Mouse (Mus musculus) heart, embryonic 14.5 days (tissue): ENCODE data around the gene Dhrs4. TPM values are rescaled to one million over a fixed set of nuclear protein-coding genes. Genes with fewer than 3 reads are reported as not detected.

Source experiments
- ATAC-seq: fragments of 200-750 bp; cut with Nextera tagmentation; 2 replicates; pipeline ENCODE4 v1.8.0; 2017; ENCODE audit warnings: low read depth, moderate TSS enrichment; ENCODE audit not compliant: insufficient number of reproducible peaks, insufficient read depth, low FRiP score
- H3K27ac ChIP-seq, 2 experiments: fragments of 200-500 bp in 1 of 2; fragments of 300-500 bp in 1 of 2; sonication (generic) in 1 of 2; replicated peaks in 1 of 2; 2 replicates each; pipeline ENCODE4 v1.5.1; 2012 to 2014; ENCODE audit warnings: low read depth in 2 of 2, low read length in 2 of 2, control low read depth in 1 of 2, mild to moderate bottlenecking in 1 of 2, mixed read lengths in 1 of 2; ENCODE audit not compliant: control insufficient read depth in 1 of 2, insufficient read depth in 1 of 2
- H3K27me3 ChIP-seq: fragments of 300-500 bp; sonication (generic); 2 replicates; pipeline ENCODE4 v1.6.1; 2014; ENCODE audit warnings: mild to moderate bottlenecking, low read length, control low read depth; ENCODE audit not compliant: control insufficient read depth, insufficient read depth
- H3K36me3 ChIP-seq: fragments of 300-500 bp; sonication (generic); 2 replicates; pipeline ENCODE4 v1.6.1; 2014; ENCODE audit warnings: mild to moderate bottlenecking, control low read depth, low read length, mixed read lengths; ENCODE audit not compliant: control insufficient read depth, insufficient read depth
- H3K4me1 ChIP-seq, 2 experiments: fragments of 200-500 bp in 1 of 2; fragments of 300-500 bp in 1 of 2; sonication (generic) in 1 of 2; 2 replicates each; pipeline ENCODE4 v1.6.1; 2012 to 2014; ENCODE audit warnings: low read length in 2 of 2, control low read depth in 1 of 2, mixed read lengths in 1 of 2; ENCODE audit not compliant: control insufficient read depth in 2 of 2, insufficient read depth in 2 of 2
- H3K4me2 ChIP-seq: fragments of 300-500 bp; sonication (generic); 2 replicates; pipeline ENCODE4 v1.6.1; 2014; ENCODE audit warnings: mild to moderate bottlenecking, low read length
- H3K4me3 ChIP-seq, 2 experiments: fragments of 200-500 bp in 1 of 2; fragments of 300-500 bp in 1 of 2; sonication (generic) in 1 of 2; 2 replicates each; pipeline ENCODE4 v1.5.1; 2012 to 2014; ENCODE audit warnings: low read length in 2 of 2, mild to moderate bottlenecking in 2 of 2, control low read depth in 1 of 2, low read depth in 1 of 2, moderate library complexity in 1 of 2; ENCODE audit not compliant: control insufficient read depth in 1 of 2, insufficient read depth in 1 of 2
- H3K9ac ChIP-seq: fragments of 300-500 bp; sonication (generic); 2 replicates; pipeline ENCODE4 v1.6.1; 2014; ENCODE audit warnings: mild to moderate bottlenecking, low read length
- H3K9me3 ChIP-seq: fragments of 300-500 bp; sonication (generic); 2 replicates; pipeline ENCODE4 v1.6.1; 2016; ENCODE audit warnings: low read length, control low read depth; ENCODE audit not compliant: control insufficient read depth
- WGBS: fragments of 180-500 bp; shearing (Covaris S2); extraction: QIAGEN DNeasy Blood & Tissue Kit; methylation state at CpG from one replicate; pipeline ENCODE4 v1.1.7; 2014; 5-methylcytosine and 5-hydroxymethylcytosine counted together
- polyA plus RNA-seq: library from polyadenylated mRNA; unstranded; fragments of >200 nt; fragmentation: Nextera tagmentation; extraction: Ambion mirVana; gene quantifications from 2 replicates; pipeline ENCODE4 v1.2.1, GENCODE M21; 2014

Gene Dhrs4
- polyA plus RNA-seq, 1 experiment from 2014 or later = 43.4 TPM

DNA sequence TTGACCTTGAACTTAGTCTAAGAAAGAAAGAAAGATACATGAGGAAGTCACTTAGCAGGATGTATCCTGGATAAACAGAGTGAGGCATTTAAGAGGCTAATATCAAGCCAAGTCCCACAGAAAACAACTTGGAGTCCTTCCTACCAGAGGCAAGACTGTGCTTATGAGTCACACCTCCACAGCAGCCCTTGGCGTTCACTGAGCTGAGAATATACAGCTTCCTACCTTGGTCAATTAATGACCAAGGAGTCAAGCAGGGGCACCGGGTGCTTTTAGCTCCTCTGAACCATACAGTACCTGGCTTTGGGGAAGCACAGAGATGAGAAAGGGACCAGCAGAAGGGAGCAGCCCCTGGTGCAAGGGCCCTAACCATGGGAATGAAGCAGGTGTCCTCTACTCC lies 9.5 kb upstream of the Dhrs4 start:
- 76% methylated on average over 2 of the region's 2 CpGs for WGBS
- no peak overlapping the region for H3K9ac ChIP-seq
- no peak overlapping the region for H3K4me2 ChIP-seq
- 0 out of 2 replicates have a peak, but pooled peaks cover 4% of the 10 kb centered on the region for H3K27me3 ChIP-seq
- no peaks in the 10 kb centered on the region for H3K4me1 ChIP-seq
- H3K27ac ChIP-seq = no peak overlapping the region
- ATAC-seq = no peak
- H3K9me3 ChIP-seq = no peaks in the 10 kb centered on the region
- H3K36me3 ChIP-seq = no peaks in the 10 kb centered on the region
- H3K4me3 ChIP-seq = no peak overlapping the region

DNA sequence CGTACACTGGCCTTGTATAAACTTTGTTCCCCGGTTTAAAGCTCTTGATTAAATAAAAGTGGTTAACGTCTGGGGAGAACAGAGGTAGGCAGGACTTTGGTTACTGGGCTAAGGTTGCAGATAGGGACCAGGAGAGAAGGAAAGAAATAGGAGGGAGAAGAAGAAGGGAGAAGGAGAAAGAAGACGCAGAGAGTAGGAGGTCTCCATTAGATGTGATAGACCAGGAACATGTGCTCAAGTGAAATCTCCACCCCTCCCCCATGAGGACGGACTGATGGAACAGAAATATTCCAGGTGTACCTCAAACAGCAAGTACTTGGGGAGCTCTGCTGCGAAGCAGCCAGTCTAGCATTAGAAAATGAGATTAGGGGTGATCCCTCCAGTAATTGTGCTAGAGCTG lies 8.7 kb upstream of the Dhrs4 start:
- 0 out of 2 replicates have a peak, but pooled peaks cover 4% of the 10 kb centered on the region for H3K27me3 ChIP-seq
- no peaks in the 10 kb centered on the region for H3K9me3 ChIP-seq
- 88% methylated on average over 6 of the region's 6 CpGs for WGBS
- no peak for ATAC-seq
- no peak overlapping the region for H3K27ac ChIP-seq
- H3K4me2 ChIP-seq = no peak overlapping the region
- H3K36me3 ChIP-seq = no peaks in the 10 kb centered on the region
- H3K4me3 ChIP-seq = no peak overlapping the region
- no peaks in the 10 kb centered on the region for H3K4me1 ChIP-seq
- H3K9ac ChIP-seq = no peak overlapping the region

DNA sequence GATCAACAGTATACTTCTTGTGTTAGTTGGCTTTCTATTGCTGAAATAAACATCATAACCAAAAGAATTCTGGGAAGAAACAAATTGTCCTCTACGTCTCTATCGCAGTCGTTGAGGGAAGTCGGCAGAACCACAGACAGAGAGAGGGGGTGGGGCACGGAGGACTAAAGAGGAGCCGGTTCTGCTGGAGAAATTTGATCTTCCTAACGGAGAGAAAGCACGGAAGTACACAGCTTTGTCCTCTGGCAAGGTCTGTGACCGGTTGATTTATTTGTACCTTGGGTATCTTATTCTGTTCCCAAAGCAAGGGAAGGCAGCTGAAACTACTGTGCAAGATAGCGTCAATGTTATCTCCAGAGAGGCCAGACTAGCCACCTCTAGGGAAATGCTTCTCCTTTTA lies 7.8 kb upstream of the Dhrs4 start:
- WGBS = 5% methylated on average over 10 of the region's 10 CpGs
- H3K9ac ChIP-seq = no peak overlapping the region
- H3K27me3 ChIP-seq = 0 out of 2 replicates have a peak, but pooled peaks cover 3% of the 10 kb centered on the region
- no peak overlapping the region for H3K4me3 ChIP-seq
- no peak overlapping the region for H3K27ac ChIP-seq
- H3K4me1 ChIP-seq = no peaks in the 10 kb centered on the region
- H3K4me2 ChIP-seq = peak overlapping the region; percentile 31
- ATAC-seq = no peak
- no peaks in the 10 kb centered on the region for H3K36me3 ChIP-seq
- no peaks in the 10 kb centered on the region for H3K9me3 ChIP-seq

DNA sequence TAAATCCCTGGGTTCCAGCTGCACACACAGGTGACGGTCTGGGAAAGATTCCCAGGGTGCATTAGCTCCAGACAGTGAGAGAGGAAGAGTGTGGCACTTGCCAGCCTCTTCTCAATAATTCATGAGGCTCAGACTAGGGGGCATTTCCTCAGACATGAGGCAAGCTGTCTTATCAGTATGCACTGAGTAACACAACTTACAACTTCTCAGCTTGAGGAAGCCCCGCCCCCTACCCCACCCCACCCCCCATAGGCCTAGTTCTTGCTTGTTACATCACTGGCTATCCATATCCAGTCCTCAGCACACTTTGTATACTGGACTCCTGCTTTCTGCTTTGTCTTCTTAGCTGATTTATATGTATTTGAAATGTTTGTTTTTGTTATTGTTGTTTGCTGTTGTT lies 2.9 kb upstream of the Dhrs4 start:
- no peaks in the 10 kb centered on the region for H3K9me3 ChIP-seq
- 53% methylated on average over 2 of the region's 2 CpGs for whole genome bisulfite sequencing
- ATAC-seq = no peak
- peaks cover under 1% of the 10 kb centered on the region for H3K36me3 ChIP-seq
- H3K4me3 ChIP-seq = no peak overlapping the region
- no peaks in the 10 kb centered on the region for H3K4me1 ChIP-seq
- H3K27me3 ChIP-seq = no peaks in the 10 kb centered on the region
- no peak overlapping the region for H3K9ac ChIP-seq
- no peak overlapping the region for H3K4me2 ChIP-seq
- no peak overlapping the region for H3K27ac ChIP-seq

DNA sequence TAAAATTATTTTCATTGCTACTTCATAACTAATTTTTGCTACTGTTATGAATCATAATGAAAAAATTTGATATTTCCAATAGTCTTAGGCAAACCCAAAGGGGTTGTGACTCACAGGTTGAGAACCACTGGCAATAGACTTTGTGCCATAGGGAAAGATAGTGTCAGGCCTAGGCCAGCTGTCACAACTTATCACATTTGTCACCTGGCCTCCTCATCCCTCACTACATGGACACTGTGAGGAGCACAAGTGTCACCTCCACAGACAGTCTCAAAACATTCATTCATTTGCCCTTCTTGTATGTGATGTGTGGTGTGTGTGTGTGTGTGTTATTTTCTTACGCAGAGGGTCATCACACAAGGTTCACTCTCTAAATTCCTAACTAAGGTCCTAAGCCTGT lies 1.1 kb upstream of the Dhrs4 start:
- H3K27me3 ChIP-seq = no peaks in the 10 kb centered on the region
- no peak overlapping the region for H3K4me3 ChIP-seq
- no peaks in the 10 kb centered on the region for H3K9me3 ChIP-seq
- H3K4me1 ChIP-seq = no peaks in the 10 kb centered on the region
- no peak overlapping the region for H3K27ac ChIP-seq
- no peak for ATAC-seq
- no peak overlapping the region for H3K9ac ChIP-seq
- WGBS = 94% methylated on average over 1 of the region's 1 CpGs
- no peak overlapping the region for H3K4me2 ChIP-seq
- peaks cover 16% of the 10 kb centered on the region for H3K36me3 ChIP-seq

DNA sequence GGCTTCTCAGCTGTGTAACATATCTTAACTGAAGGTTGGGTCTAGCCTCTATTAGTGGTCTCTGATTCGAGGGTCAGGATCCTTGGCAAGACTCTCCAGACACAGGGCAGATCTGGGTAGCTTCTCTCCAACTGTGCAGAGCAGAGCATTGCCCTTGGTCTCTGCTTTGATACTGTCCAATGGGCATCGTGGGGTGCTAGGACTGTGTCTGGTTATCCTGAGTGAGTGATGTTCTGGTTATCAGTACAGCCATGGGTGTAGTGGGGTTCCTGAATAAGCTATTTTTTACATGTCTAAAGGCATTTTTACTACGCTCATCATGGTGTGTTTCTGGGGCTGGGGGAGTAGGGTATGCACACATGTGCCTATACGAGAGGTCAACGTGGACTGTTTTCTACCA lies 729 bp upstream of the Dhrs4 start:
- Histone ChIP-seq H3K27ac (no peak overlapping the region), H3K4me2 (no peak overlapping the region), H3K9ac (no peak overlapping the region), H3K4me1 (no peaks in the 10 kb centered on the region), H3K9me3 (no peaks in the 10 kb centered on the region), H3K36me3 (peaks cover 16% of the 10 kb centered on the region), H3K27me3 (no peaks in the 10 kb centered on the region), H3K4me3 (no peak overlapping the region)
- 61% methylated on average over 5 of the region's 5 CpGs for WGBS
- ATAC-seq = no peak

DNA sequence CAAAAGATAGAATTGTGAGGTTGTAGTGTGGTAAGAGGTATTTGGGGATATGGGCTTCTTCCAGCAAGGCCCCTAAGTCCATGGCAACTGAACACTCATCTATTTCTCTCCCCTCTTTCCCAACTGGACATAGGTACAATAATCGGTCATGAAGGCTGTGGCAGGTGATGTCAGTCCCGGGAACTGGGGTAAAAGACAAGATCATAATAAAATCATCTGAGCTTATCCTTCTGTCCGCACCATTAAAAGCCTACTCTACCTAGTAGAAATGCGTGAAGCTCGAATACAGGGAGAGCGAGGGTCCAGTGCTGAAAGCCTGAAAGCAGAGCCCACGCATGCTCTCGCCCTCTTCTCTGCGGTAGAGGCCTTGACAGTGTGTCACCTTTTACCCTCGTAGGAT lies 1.1 kb downstream of the Dhrs4 start:
- 85% methylated on average over 10 of the region's 10 CpGs for whole genome bisulfite sequencing
- peak overlapping the region; percentile 83; the same call in 1 of the 2 replicates for H3K4me2 ChIP-seq
- no peaks in the 10 kb centered on the region for H3K9me3 ChIP-seq

DNA sequence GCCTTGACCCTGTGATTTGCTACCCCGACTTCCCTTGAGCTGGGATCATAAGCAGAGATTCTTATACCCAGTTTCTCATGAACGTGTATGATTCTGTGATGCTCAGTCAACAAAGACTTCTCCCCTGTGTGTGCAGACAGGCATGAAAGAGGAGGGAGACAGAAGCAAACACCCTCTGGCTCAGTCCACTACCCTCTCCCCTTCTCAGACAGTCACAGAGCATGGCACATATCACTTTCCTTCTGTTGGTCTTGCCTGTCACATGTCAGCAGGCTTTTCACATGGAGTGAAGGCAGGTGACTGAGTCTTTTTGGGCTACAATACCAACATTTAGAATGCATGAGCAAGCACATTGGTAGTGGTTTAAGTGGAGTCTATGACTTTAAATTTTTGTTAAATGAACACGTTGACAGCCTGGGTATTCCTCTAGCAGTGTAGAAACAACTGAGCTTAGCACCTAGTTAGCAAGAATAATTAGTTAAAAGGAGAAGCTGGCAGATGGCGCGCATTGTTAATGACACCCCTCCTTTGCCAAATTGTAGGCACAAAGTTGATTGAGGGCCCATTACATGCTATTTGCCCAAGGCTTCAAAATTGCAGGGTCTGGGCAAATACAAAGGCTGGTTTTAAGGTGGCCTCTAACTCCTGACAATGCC lies 6.0 kb downstream of the Dhrs4 start:
- H3K36me3 ChIP-seq = peaks cover 47% of the 10 kb centered on the region
- no peak overlapping the region for H3K27ac ChIP-seq
- H3K9me3 ChIP-seq = no peaks in the 10 kb centered on the region
- ATAC-seq = no peak
- no peak overlapping the region for H3K4me3 ChIP-seq
- no peak overlapping the region for H3K4me2 ChIP-seq
- H3K9ac ChIP-seq = no peak overlapping the region
- H3K27me3 ChIP-seq = no peaks in the 10 kb centered on the region
- WGBS = 68% methylated on average over 5 of the region's 5 CpGs
- H3K4me1 ChIP-seq = no peaks in the 10 kb centered on the region

More for the DNA sequence above, 1.1 kb downstream of the Dhrs4 start:
- Histone ChIP-seq H3K9ac (0 out of 2 replicates have a peak overlapping the region, but pooled peaks have one; percentile 85), H3K27me3 (no peaks in the 10 kb centered on the region), H3K36me3 (peaks cover 24% of the 10 kb centered on the region), H3K27ac (no peak overlapping the region), H3K4me3 (no peak overlapping the region), H3K4me1 (no peaks in the 10 kb centered on the region)
- no peak for ATAC-seq
